Mouse (Mus musculus) spleen, adult 2 months (tissue): ENCODE data around the gene Stk39. TPM values are rescaled to one million over a fixed set of nuclear protein-coding genes. Genes with fewer than 3 reads are reported as not detected.
A peak's percentile ranks its signal among the peaks of the same experiment; 100 is the strongest.

ENCODE experiments used
- DNase-seq, 2 experiments: peaks; one replicate each; pipeline versions ENCODE4 v3.0.0 to v3.0.0-alpha.2; 2012 to 2021; ENCODE audit warnings: low spot score in 2 of 2, low read depth in 1 of 2
- H3K27ac ChIP-seq: fragments of 200-500 bp; 2 replicates; pipeline ENCODE4 v1.5.1; 2012; ENCODE audit warnings: low read length, inconsistent platforms; ENCODE audit not compliant: insufficient read depth
- H3K27me3 ChIP-seq: fragments of 200-500 bp; 2 replicates; pipeline ENCODE4 v1.6.1; 2012; ENCODE audit warnings: mild to moderate bottlenecking, moderate library complexity, low read length, inconsistent platforms; ENCODE audit not compliant: control insufficient read depth, insufficient read depth
- H3K36me3 ChIP-seq: fragments of 200-500 bp; 2 replicates; pipeline ENCODE4 v1.6.1; 2012; ENCODE audit warnings: mild to moderate bottlenecking, low read length, inconsistent platforms; ENCODE audit not compliant: control insufficient read depth, insufficient read depth
- H3K4me1 ChIP-seq: fragments of 200-500 bp; 2 replicates; pipeline ENCODE4 v1.6.1; 2011; ENCODE audit warnings: inconsistent platforms; ENCODE audit not compliant: control insufficient read depth, insufficient read depth, insufficient read length
- H3K4me3 ChIP-seq: fragments of 200-500 bp; 2 replicates; pipeline ENCODE4 v1.5.1; 2011; ENCODE audit warnings: mild to moderate bottlenecking, inconsistent platforms; ENCODE audit not compliant: insufficient read depth, insufficient read length; ENCODE audit errors: extremely low read depth
- CTCF ChIP-seq: fragments of 200-500 bp; IDR thresholded peaks from 2 replicates; pipeline ENCODE4 v1.5.1; 2011; ENCODE audit warnings: mild to moderate bottlenecking, inconsistent platforms; ENCODE audit not compliant: insufficient read depth, insufficient read length, insufficient replicate concordance; ENCODE audit errors: extremely low read depth
- POLR2A ChIP-seq: fragments of 200-500 bp; IDR thresholded peaks from 2 replicates; pipeline ENCODE4 v1.6.1; 2011; ENCODE audit warnings: low read depth, low read length, inconsistent platforms
- WGBS: fragments of 180-500 bp; shearing (Covaris S2); methylation state at CpG from one replicate; pipeline ENCODE4 v1.1.7; 2018; 5-methylcytosine and 5-hydroxymethylcytosine counted together
- polyA plus RNA-seq: library from polyadenylated mRNA; depleted of rRNA; stranded (reverse); fragments of >200 nt; gene quantifications from 2 replicates; pipeline ENCODE4 v1.2.3, GENCODE M21; 2012

Stk39 gene
- polyA plus RNA-seq, 1 experiment, result 3.8 TPM

GRCm38 (mm10) chr2:68364181-68364900 lies 107.7 kb downstream of the Stk39 start:
- H3K27me3 ChIP-seq, result no peaks in the 10 kb centered on the region
- TF ChIP-seq POLR2A (no peak), CTCF (peak; percentile 29; the same call in 1 of the 2 replicates)
- H3K4me3 ChIP-seq, result no peak overlapping the region
- H3K4me1 ChIP-seq, result no peaks in the 10 kb centered on the region
- WGBS, result 30% methylated on average over 12 of the region's 12 CpGs
- no peak overlapping the region for H3K27ac ChIP-seq
- DNase-seq, result no peak
- H3K36me3 ChIP-seq, result no peaks in the 10 kb centered on the region

DNA sequence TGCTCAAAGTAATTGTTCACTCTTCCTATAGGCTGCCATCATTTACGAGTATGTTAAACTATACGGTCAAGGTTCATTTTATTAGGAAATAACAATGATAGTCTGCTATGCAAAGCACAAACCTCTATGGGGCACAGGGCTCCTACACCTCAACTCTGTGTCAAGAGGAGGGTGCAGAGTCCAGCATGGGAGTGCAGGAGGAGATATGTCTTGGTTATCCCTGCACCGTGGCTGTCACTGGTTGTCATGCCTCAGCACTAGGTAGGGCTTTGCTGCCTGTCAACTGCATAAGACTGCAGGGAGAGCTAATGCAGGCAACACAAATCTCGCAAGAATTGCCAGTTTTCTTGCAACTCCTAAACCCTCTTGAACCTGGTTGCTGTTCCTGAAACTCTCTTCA lies 108.9 kb downstream of the Stk39 start:
- no peak for TF ChIP-seq POLR2A
- no peak for TF ChIP-seq CTCF
- H3K4me3 ChIP-seq, result no peak overlapping the region
- no peak for DNase-seq
- 89% methylated on average over 4 of the region's 4 CpGs for WGBS
- no peaks in the 10 kb centered on the region for H3K4me1 ChIP-seq
- no peaks in the 10 kb centered on the region for H3K27me3 ChIP-seq
- H3K36me3 ChIP-seq, result no peaks in the 10 kb centered on the region; the same call in 1 of the 2 replicates
- no peak overlapping the region for H3K27ac ChIP-seq

DNA sequence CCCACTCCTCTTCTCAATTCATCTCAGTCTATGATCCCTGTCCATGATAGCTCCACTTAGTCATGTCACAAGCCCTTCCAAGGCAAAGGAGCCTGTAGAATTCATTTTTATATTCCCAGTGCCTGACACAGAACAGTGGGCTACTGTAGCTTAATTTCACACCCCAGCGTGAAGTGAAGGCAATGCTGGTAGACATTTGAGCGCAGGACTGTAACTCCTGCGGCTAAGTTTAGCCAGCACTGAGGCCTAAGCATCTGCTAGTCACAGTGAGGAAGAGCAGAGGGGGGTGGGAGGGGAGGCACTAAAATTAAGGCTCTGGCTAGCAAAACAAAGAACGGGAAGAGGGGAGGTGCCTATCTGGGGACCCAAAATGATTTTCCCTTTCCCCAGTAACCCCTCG lies 110.4 kb downstream of the Stk39 start:
- Histone ChIP-seq H3K27me3 (no peaks in the 10 kb centered on the region), H3K36me3 (no peaks in the 10 kb centered on the region; the same call in 1 of the 2 replicates), H3K4me1 (no peaks in the 10 kb centered on the region), H3K27ac (no peak overlapping the region), H3K4me3 (no peak overlapping the region)
- 75% methylated on average over 5 of the region's 5 CpGs for WGBS
- no peak for TF ChIP-seq POLR2A
- TF ChIP-seq CTCF, result no peak
- DNase-seq, result no peak

- DNase-seq, result peak; percentile 6 to 15
- H3K36me3 ChIP-seq, result no peaks in the 10 kb centered on the region
- no peaks in the 10 kb centered on the region for H3K4me1 ChIP-seq
- no peak overlapping the region for H3K27ac ChIP-seq
- 4% methylated on average over 6 of the region's 6 CpGs for WGBS
- TF ChIP-seq CTCF, result peak; percentile 16; the same call in 1 of the 2 replicates
- no peak for TF ChIP-seq POLR2A
- H3K27me3 ChIP-seq, result no peaks in the 10 kb centered on the region
- no peak overlapping the region for H3K4me3 ChIP-seq
These were observed 121.4 kb downstream of the Stk39 start for GRCm38 (mm10) chr2:68350621-68351020.

- Histone ChIP-seq H3K27ac (no peak overlapping the region), H3K27me3 (no peaks in the 10 kb centered on the region), H3K4me1 (no peaks in the 10 kb centered on the region), H3K4me3 (no peak overlapping the region), H3K36me3 (no peaks in the 10 kb centered on the region)
- peak in 1 of 2 experiments; percentile 19 for DNase-seq
- WGBS, result 55% methylated on average over 24 of the region's 24 CpGs
- TF ChIP-seq POLR2A (no peak), CTCF (peak; percentile 20; the same call in 1 of the 2 replicates)
These were observed 122.3 kb downstream of the Stk39 start for GRCm38 (mm10) chr2:68349593-68350383.

DNA sequence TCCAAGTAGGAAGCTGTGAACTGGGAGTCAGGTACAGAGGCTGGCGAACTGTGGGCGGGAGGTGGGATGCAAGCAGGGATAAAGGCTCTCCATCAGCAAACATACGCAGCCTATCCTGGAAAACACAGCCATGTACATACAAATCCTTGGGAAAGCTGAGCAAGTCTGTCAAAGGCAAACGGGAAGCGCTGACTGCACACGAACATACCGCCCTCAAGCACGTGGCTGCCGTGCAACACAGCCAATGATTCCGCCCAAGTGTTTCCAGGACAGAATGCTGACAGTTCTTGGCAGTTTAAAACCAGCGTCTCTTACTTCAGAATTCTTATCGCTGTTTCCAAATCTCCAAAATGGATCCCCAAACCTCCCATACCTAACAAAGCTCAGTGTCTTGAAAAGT lies 123.1 kb downstream of the Stk39 start:
- TF ChIP-seq POLR2A, result no peak
- no peak for TF ChIP-seq CTCF
- Histone ChIP-seq H3K4me3 (no peak overlapping the region), H3K4me1 (no peaks in the 10 kb centered on the region), H3K27me3 (no peaks in the 10 kb centered on the region), H3K27ac (no peak overlapping the region), H3K36me3 (no peaks in the 10 kb centered on the region)
- DNase-seq, result no peak
- 89% methylated on average over 12 of the region's 12 CpGs for WGBS
